Mouse (Mus musculus): ENCODE measurements at regions not wholly inside any gene's neighbourhood (a gene's known extent, or its start where the extent isn't known, plus 50 kb on each side); places are given as distances from the start of the nearest gene placed in this dataset.

- no peak overlapping the region for H3K4me3 ChIP-seq (ENCODE audit: low read depth, low read length)
- no peaks in the 10 kb centered on the region for H3K36me3 ChIP-seq (ENCODE audit: control insufficient read depth, insufficient read depth, low read length, poor library complexity, severe bottlenecking)
- no peaks in the 10 kb centered on the region for H3K4me1 ChIP-seq (ENCODE audit: control insufficient read depth, insufficient read depth, low read length)
- no peak for TF ChIP-seq POLR2A (IDR thresholded peaks at IDR 0.05; ENCODE audit: insufficient read depth, low read length)
- TF ChIP-seq CTCF (IDR thresholded peaks at IDR 0.05; ENCODE audit: low read depth, low read length) = no peak
- TF ChIP-seq EP300 (IDR thresholded peaks at IDR 0.05; ENCODE audit: insufficient read depth, low read depth, low read length) = no peak
- no peaks in the 10 kb centered on the region for H3K9me3 ChIP-seq (replicated peaks; ENCODE audit: control insufficient read depth, insufficient read depth, low read length, poor library complexity, severe bottlenecking)
- H3K9ac ChIP-seq (ENCODE audit: low read depth, poor library complexity, severe bottlenecking) = no peak overlapping the region
- H3K27ac ChIP-seq (ENCODE audit: insufficient read depth, low read length) = no peak overlapping the region
- H3K27me3 ChIP-seq (ENCODE audit: control insufficient read depth, insufficient read depth, low read length, poor library complexity, severe bottlenecking) = no peaks in the 10 kb centered on the region
These were observed 78.9 kb upstream of the Smad3 start for GRCm38 (mm10) chr9:63836565-63837284.

GRCm38 (mm10) chr9:63836036-63836435 is 78.2 kb upstream of the Smad3 start:
- Histone ChIP-seq H3K27me3 (ENCODE audit: control insufficient read depth, insufficient read depth, low read length, poor library complexity, severe bottlenecking) (no peaks in the 10 kb centered on the region), H3K9ac (ENCODE audit: low read depth, poor library complexity, severe bottlenecking) (no peak overlapping the region), H3K36me3 (ENCODE audit: control insufficient read depth, insufficient read depth, low read length, poor library complexity, severe bottlenecking) (no peaks in the 10 kb centered on the region), H3K4me1 (ENCODE audit: control insufficient read depth, insufficient read depth, low read length) (no peaks in the 10 kb centered on the region), H3K9me3 (replicated peaks; ENCODE audit: control insufficient read depth, insufficient read depth, low read length, poor library complexity, severe bottlenecking) (no peaks in the 10 kb centered on the region), H3K4me3 (ENCODE audit: low read depth, low read length) (no peak overlapping the region), H3K27ac (ENCODE audit: insufficient read depth, low read length) (no peak overlapping the region)
- TF ChIP-seq EP300 (IDR thresholded peaks at IDR 0.05; ENCODE audit: insufficient read depth, low read depth, low read length) (no peak), CTCF (IDR thresholded peaks at IDR 0.05; ENCODE audit: low read depth, low read length) (no peak), POLR2A (IDR thresholded peaks at IDR 0.05; ENCODE audit: insufficient read depth, low read length) (no peak)

- no peak overlapping the region for H3K27ac ChIP-seq (ENCODE audit: insufficient read depth, low read length)
- no peaks in the 10 kb centered on the region for H3K4me1 ChIP-seq (ENCODE audit: control insufficient read depth, insufficient read depth, low read length)
- H3K9ac ChIP-seq (ENCODE audit: low read depth, poor library complexity, severe bottlenecking) = no peak overlapping the region
- no peak overlapping the region for H3K4me3 ChIP-seq (ENCODE audit: low read depth, low read length)
- TF ChIP-seq EP300 (IDR thresholded peaks at IDR 0.05; ENCODE audit: insufficient read depth, low read depth, low read length) (no peak), POLR2A (IDR thresholded peaks at IDR 0.05; ENCODE audit: insufficient read depth, low read length) (no peak), CTCF (IDR thresholded peaks at IDR 0.05; ENCODE audit: low read depth, low read length) (no peak)
- no peaks in the 10 kb centered on the region for H3K9me3 ChIP-seq (replicated peaks; ENCODE audit: control insufficient read depth, insufficient read depth, low read length, poor library complexity, severe bottlenecking)
- no peaks in the 10 kb centered on the region for H3K27me3 ChIP-seq (ENCODE audit: control insufficient read depth, insufficient read depth, low read length, poor library complexity, severe bottlenecking)
- H3K36me3 ChIP-seq (ENCODE audit: control insufficient read depth, insufficient read depth, low read length, poor library complexity, severe bottlenecking) = no peaks in the 10 kb centered on the region
These were observed 76.6 kb upstream of the Smad3 start for GRCm38 (mm10) chr9:63834416-63834815.

- TF ChIP-seq CTCF (IDR thresholded peaks at IDR 0.05; ENCODE audit: low read depth, low read length) (no peak), EP300 (IDR thresholded peaks at IDR 0.05; ENCODE audit: insufficient read depth, low read depth, low read length) (no peak), POLR2A (IDR thresholded peaks at IDR 0.05; ENCODE audit: insufficient read depth, low read length) (no peak)
- H3K27ac ChIP-seq (ENCODE audit: insufficient read depth, low read length) = no peak overlapping the region
- no peaks in the 10 kb centered on the region for H3K36me3 ChIP-seq (ENCODE audit: control insufficient read depth, insufficient read depth, low read length, poor library complexity, severe bottlenecking)
- H3K4me3 ChIP-seq (ENCODE audit: low read depth, low read length) = no peak overlapping the region
- no peaks in the 10 kb centered on the region; the same call in 1 of the 2 replicates for H3K9me3 ChIP-seq (replicated peaks; ENCODE audit: control insufficient read depth, insufficient read depth, low read length, poor library complexity, severe bottlenecking)
- no peaks in the 10 kb centered on the region for H3K4me1 ChIP-seq (ENCODE audit: control insufficient read depth, insufficient read depth, low read length)
- H3K27me3 ChIP-seq (ENCODE audit: control insufficient read depth, insufficient read depth, low read length, poor library complexity, severe bottlenecking) = no peaks in the 10 kb centered on the region
- H3K9ac ChIP-seq (ENCODE audit: low read depth, poor library complexity, severe bottlenecking) = no peak overlapping the region
These were observed 60.4 kb upstream of the Smad3 start for GRCm38 (mm10) chr9:63818163-63818562.

GRCm38 (mm10) chr9:63816540-63816939 is 58.7 kb upstream of the Smad3 start:
- no peak for TF ChIP-seq POLR2A (IDR thresholded peaks at IDR 0.05; ENCODE audit: insufficient read depth, low read length)
- TF ChIP-seq EP300 (IDR thresholded peaks at IDR 0.05; ENCODE audit: insufficient read depth, low read depth, low read length) = no peak
- TF ChIP-seq CTCF (IDR thresholded peaks at IDR 0.05; ENCODE audit: low read depth, low read length) = peak; percentile 87
- H3K27ac ChIP-seq (ENCODE audit: insufficient read depth, low read length) = no peak overlapping the region

DNA sequence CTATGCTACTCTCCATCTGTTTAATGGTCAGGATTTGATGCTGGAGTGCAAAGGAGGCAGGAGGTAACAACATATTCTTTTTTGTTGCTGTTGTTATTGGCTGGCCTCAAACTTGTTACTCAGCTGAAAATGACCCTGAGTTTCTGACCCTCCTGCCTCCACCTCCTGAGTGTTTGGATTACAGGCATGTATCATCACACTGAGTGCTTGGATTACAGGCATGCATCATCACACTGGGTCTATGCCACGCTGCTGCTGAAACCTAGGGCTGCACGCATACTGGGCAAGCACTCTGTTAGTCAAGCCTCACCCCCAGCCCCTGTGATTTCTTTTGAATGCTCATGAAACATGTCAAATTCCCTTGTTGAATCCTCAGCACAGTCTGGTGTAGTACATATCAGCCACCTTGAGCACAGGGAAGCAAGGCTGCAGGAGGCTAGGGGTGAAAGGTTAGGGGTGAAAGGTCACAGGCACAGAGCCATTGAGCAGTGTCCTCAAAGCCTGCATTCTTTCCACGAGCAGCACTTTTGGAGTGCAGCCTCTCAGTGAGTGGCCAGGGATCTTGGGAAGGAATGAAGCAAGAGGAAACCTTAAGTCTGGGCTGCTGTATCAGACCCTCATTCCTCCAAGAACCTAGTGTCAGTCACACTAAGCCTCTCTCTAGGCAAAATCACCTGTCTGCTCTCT is 52.2 kb upstream of the Smad3 start:
- Histone ChIP-seq H3K9me3 (replicated peaks; ENCODE audit: control insufficient read depth, insufficient read depth, low read length, poor library complexity, severe bottlenecking) (no peaks in the 10 kb centered on the region), H3K9ac (ENCODE audit: low read depth, poor library complexity, severe bottlenecking) (no peak overlapping the region), H3K27ac (ENCODE audit: insufficient read depth, low read length) (no peak overlapping the region), H3K36me3 (ENCODE audit: control insufficient read depth, insufficient read depth, low read length, poor library complexity, severe bottlenecking) (no peaks in the 10 kb centered on the region), H3K27me3 (ENCODE audit: control insufficient read depth, insufficient read depth, low read length, poor library complexity, severe bottlenecking) (no peaks in the 10 kb centered on the region), H3K4me1 (ENCODE audit: control insufficient read depth, insufficient read depth, low read length) (no peaks in the 10 kb centered on the region), H3K4me3 (ENCODE audit: low read depth, low read length) (no peak overlapping the region)
- no peak for TF ChIP-seq CTCF (IDR thresholded peaks at IDR 0.05; ENCODE audit: low read depth, low read length)
- TF ChIP-seq EP300 (IDR thresholded peaks at IDR 0.05; ENCODE audit: insufficient read depth, low read depth, low read length) = no peak
- TF ChIP-seq POLR2A (IDR thresholded peaks at IDR 0.05; ENCODE audit: insufficient read depth, low read length) = no peak

More at GRCm38 (mm10) chr9:63816540-63816939, 58.7 kb upstream of the Smad3 start:
- no peaks in the 10 kb centered on the region; the same call in 1 of the 2 replicates for H3K9me3 ChIP-seq (replicated peaks; ENCODE audit: control insufficient read depth, insufficient read depth, low read length, poor library complexity, severe bottlenecking)
- H3K27me3 ChIP-seq (ENCODE audit: control insufficient read depth, insufficient read depth, low read length, poor library complexity, severe bottlenecking) = no peaks in the 10 kb centered on the region
- no peak overlapping the region for H3K4me3 ChIP-seq (ENCODE audit: low read depth, low read length)
- H3K36me3 ChIP-seq (ENCODE audit: control insufficient read depth, insufficient read depth, low read length, poor library complexity, severe bottlenecking) = no peaks in the 10 kb centered on the region
- no peaks in the 10 kb centered on the region for H3K4me1 ChIP-seq (ENCODE audit: control insufficient read depth, insufficient read depth, low read length)
- H3K9ac ChIP-seq (ENCODE audit: low read depth, poor library complexity, severe bottlenecking) = no peak overlapping the region

Data from ES-Bruce4 (cell line).